Mouse (Mus musculus): ENCODE measurements around the gene Adgrg6. TPM values are rescaled to one million over a fixed set of nuclear protein-coding genes. Genes with fewer than 3 reads are reported as not detected.
A peak's percentile ranks its signal among the peaks of the same experiment; 100 is the strongest.

Gene Adgrg6
- total and polyA plus RNA-seq, 3 experiments, result 0.84 to 2.7 (median 2.5) TPM

GRCm38 (mm10) chr10:14531090-14531489 lies 14.4 kb downstream of the Adgrg6 start:
- peak in 1 of 2 experiments; percentile 18 for DNase-seq
- intact Hi-C loops (cut with DNase I), result no loop called here
- TF ChIP-seq CTCF (IDR thresholded peaks at IDR 0.05), result no peak
- TF ChIP-seq EP300 (IDR thresholded peaks at IDR 0.05; ENCODE audit: insufficient read depth, low read depth, low read length), result no peak
- TF ChIP-seq POLR2A (IDR thresholded peaks at IDR 0.05; ENCODE audit: insufficient read depth, low read depth, low read length), result no peak
- Histone ChIP-seq H3K79me2 (replicated peaks; ENCODE audit: control insufficient read depth, insufficient read depth, low read length) (no peaks in the 10 kb centered on the region), H3K27ac (no peak overlapping the region), H3K27me3 (ENCODE audit: control insufficient read depth, insufficient read depth, low read length) (no peaks in the 10 kb centered on the region), H3K9ac (ENCODE audit: low read depth, low read length) (no peak overlapping the region), H3K4me1 (ENCODE audit: control insufficient read depth, insufficient read depth, low read length) (no peaks in the 10 kb centered on the region), H3K36me3 (ENCODE audit: control insufficient read depth, insufficient read depth, low read length) (no peaks in the 10 kb centered on the region), H3K4me3 (no peak overlapping the region)
- 62% methylated on average over 3 of the region's 3 CpGs for WGBS

- Histone ChIP-seq H3K36me3 (ENCODE audit: control insufficient read depth, insufficient read depth, low read length) (no peaks in the 10 kb centered on the region), H3K27ac (no peak overlapping the region), H3K4me1 (ENCODE audit: control insufficient read depth, insufficient read depth, low read length) (no peaks in the 10 kb centered on the region), H3K27me3 (ENCODE audit: control insufficient read depth, insufficient read depth, low read length) (no peaks in the 10 kb centered on the region), H3K4me3 (no peak overlapping the region), H3K79me2 (replicated peaks; ENCODE audit: control insufficient read depth, insufficient read depth, low read length) (no peaks in the 10 kb centered on the region), H3K9ac (ENCODE audit: low read depth, low read length) (no peak overlapping the region)
- intact Hi-C loops (cut with DNase I), result no loop called here
- WGBS, result 98% methylated on average over 1 of the region's 1 CpGs
- TF ChIP-seq POLR2A (IDR thresholded peaks at IDR 0.05; ENCODE audit: insufficient read depth, low read depth, low read length), result no peak
- TF ChIP-seq CTCF (IDR thresholded peaks at IDR 0.05), result no peak
- no peak for TF ChIP-seq EP300 (IDR thresholded peaks at IDR 0.05; ENCODE audit: insufficient read depth, low read depth, low read length)
- DNase-seq, result no peak
Observed at GRCm38 (mm10) chr10:14530670-14531069, 14.8 kb downstream of the Adgrg6 start.

GRCm38 (mm10) chr10:14527765-14528164 lies 17.7 kb downstream of the Adgrg6 start:
- WGBS, result 62% methylated on average over 2 of the region's 2 CpGs
- intact Hi-C loops (cut with DNase I), result no loop called here

GRCm38 (mm10) chr10:14522729-14523128 lies 22.7 kb downstream of the Adgrg6 start:
- intact Hi-C loops (cut with DNase I), result no loop called here
- H3K27ac ChIP-seq, result no peak overlapping the region
- H3K9ac ChIP-seq (ENCODE audit: low read depth, low read length), result no peak overlapping the region
- no peaks in the 10 kb centered on the region for H3K36me3 ChIP-seq (ENCODE audit: control insufficient read depth, insufficient read depth, low read length)
- DNase-seq, result no peak
- 92% methylated on average over 5 of the region's 5 CpGs for WGBS
- no peaks in the 10 kb centered on the region for H3K79me2 ChIP-seq (replicated peaks; ENCODE audit: control insufficient read depth, insufficient read depth, low read length)
- TF ChIP-seq EP300 (IDR thresholded peaks at IDR 0.05; ENCODE audit: insufficient read depth, low read depth, low read length), result no peak
- no peak overlapping the region for H3K4me3 ChIP-seq
- no peaks in the 10 kb centered on the region for H3K27me3 ChIP-seq (ENCODE audit: control insufficient read depth, insufficient read depth, low read length)
- H3K4me1 ChIP-seq (ENCODE audit: control insufficient read depth, insufficient read depth, low read length), result no peaks in the 10 kb centered on the region

More at GRCm38 (mm10) chr10:14527765-14528164, 17.7 kb downstream of the Adgrg6 start:
- H3K27ac ChIP-seq, result no peak overlapping the region
- TF ChIP-seq EP300 (IDR thresholded peaks at IDR 0.05; ENCODE audit: insufficient read depth, low read depth, low read length) (no peak), CTCF (IDR thresholded peaks at IDR 0.05) (no peak), POLR2A (IDR thresholded peaks at IDR 0.05; ENCODE audit: insufficient read depth, low read depth, low read length) (no peak)
- H3K9ac ChIP-seq (ENCODE audit: low read depth, low read length), result no peak overlapping the region
- H3K27me3 ChIP-seq (ENCODE audit: control insufficient read depth, insufficient read depth, low read length), result no peaks in the 10 kb centered on the region
- H3K36me3 ChIP-seq (ENCODE audit: control insufficient read depth, insufficient read depth, low read length), result no peaks in the 10 kb centered on the region
- no peak overlapping the region for H3K4me3 ChIP-seq
- no peaks in the 10 kb centered on the region for H3K4me1 ChIP-seq (ENCODE audit: control insufficient read depth, insufficient read depth, low read length)
- DNase-seq, result no peak
- no peaks in the 10 kb centered on the region for H3K79me2 ChIP-seq (replicated peaks; ENCODE audit: control insufficient read depth, insufficient read depth, low read length)

- DNase-seq, result no peak
- no peak overlapping the region for H3K27ac ChIP-seq
- intact Hi-C loops (cut with DNase I), result no loop called here
Observed at GRCm38 (mm10) chr10:14520912-14521675, 24.4 kb downstream of the Adgrg6 start.

GRCm38 (mm10) chr10:14517909-14518308 lies 27.6 kb downstream of the Adgrg6 start:
- H3K4me3 ChIP-seq, result no peak overlapping the region
- intact Hi-C loops (cut with DNase I), result no loop called here
- H3K79me2 ChIP-seq (replicated peaks; ENCODE audit: control insufficient read depth, insufficient read depth, low read length), result no peaks in the 10 kb centered on the region
- no peak overlapping the region for H3K27ac ChIP-seq
- TF ChIP-seq POLR2A (IDR thresholded peaks at IDR 0.05; ENCODE audit: insufficient read depth, low read depth, low read length) (no peak), EP300 (IDR thresholded peaks at IDR 0.05; ENCODE audit: insufficient read depth, low read depth, low read length) (no peak), CTCF (IDR thresholded peaks at IDR 0.05) (no peak)
- H3K27me3 ChIP-seq (ENCODE audit: control insufficient read depth, insufficient read depth, low read length), result no peaks in the 10 kb centered on the region
- no peaks in the 10 kb centered on the region for H3K36me3 ChIP-seq (ENCODE audit: control insufficient read depth, insufficient read depth, low read length)
- no peaks in the 10 kb centered on the region for H3K4me1 ChIP-seq (ENCODE audit: control insufficient read depth, insufficient read depth, low read length)
- DNase-seq, result no peak
- H3K9ac ChIP-seq (ENCODE audit: low read depth, low read length), result no peak overlapping the region
- 59% methylated on average over 5 of the region's 5 CpGs for whole genome bisulfite sequencing

More at GRCm38 (mm10) chr10:14520912-14521675, 24.4 kb downstream of the Adgrg6 start:
- no peak overlapping the region for H3K9ac ChIP-seq (ENCODE audit: low read depth, low read length)
- H3K27me3 ChIP-seq (ENCODE audit: control insufficient read depth, insufficient read depth, low read length), result no peaks in the 10 kb centered on the region
- H3K36me3 ChIP-seq (ENCODE audit: control insufficient read depth, insufficient read depth, low read length), result no peaks in the 10 kb centered on the region
- H3K4me3 ChIP-seq, result no peak overlapping the region
- no peaks in the 10 kb centered on the region for H3K79me2 ChIP-seq (replicated peaks; ENCODE audit: control insufficient read depth, insufficient read depth, low read length)
- 40% methylated on average over 8 of the region's 8 CpGs for WGBS
- TF ChIP-seq POLR2A (IDR thresholded peaks at IDR 0.05; ENCODE audit: insufficient read depth, low read depth, low read length) (no peak), EP300 (IDR thresholded peaks at IDR 0.05; ENCODE audit: insufficient read depth, low read depth, low read length) (no peak), CTCF (IDR thresholded peaks at IDR 0.05) (no peak)
- H3K4me1 ChIP-seq (ENCODE audit: control insufficient read depth, insufficient read depth, low read length), result no peaks in the 10 kb centered on the region
